Mouse (Mus musculus) lung, adult 2 months (tissue): ENCODE measurements around the gene Hs3st2.

Experiments used
- CTCF ChIP-seq: fragments of 200-500 bp; IDR thresholded peaks from 2 replicates; pipeline ENCODE4 v1.5.1; 2011; ENCODE audit warnings: mild to moderate bottlenecking, low read length, control low read depth; ENCODE audit not compliant: insufficient read depth
- POLR2A ChIP-seq: fragments of 200-500 bp; IDR thresholded peaks from 2 replicates; pipeline ENCODE4 v1.6.1; 2011; ENCODE audit warnings: low read depth, mild to moderate bottlenecking, control low read depth, low read length, borderline replicate concordance; ENCODE audit errors: extremely low read depth

DNA sequence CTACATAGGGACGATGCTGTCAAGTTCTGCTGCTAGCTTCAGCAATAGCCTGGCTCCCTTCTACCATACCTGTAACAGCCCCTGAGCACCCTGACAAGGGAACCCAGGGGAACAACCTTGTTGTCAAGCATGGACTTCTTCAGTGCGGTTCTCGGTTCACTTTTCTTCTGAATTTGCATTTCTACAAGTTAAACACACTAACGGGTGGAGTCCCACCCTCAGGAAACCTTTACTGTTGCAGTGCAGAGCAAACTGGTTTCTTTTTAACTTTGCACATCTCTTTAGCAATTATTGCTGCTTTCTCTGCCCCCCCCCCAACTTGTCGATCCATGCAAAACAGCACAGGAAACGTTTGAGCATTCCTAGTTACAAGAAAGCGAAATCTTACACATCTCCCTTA is 19.7 kb upstream of the Hs3st2 start:
- no peak for TF ChIP-seq CTCF
- TF ChIP-seq POLR2A, result no peak
